Mouse (Mus musculus) olfactory bulb, adult 2 months (tissue): Measurements from ENCODE around the gene P3h4. TPM values are rescaled to one million over a fixed set of nuclear protein-coding genes. Genes with fewer than 3 reads are reported as not detected.
"Not testable (repeated sequence)": the region's sequence is repeated elsewhere in the genome, so short reads cannot be mapped to it uniquely, and the experiment has no call there.

Source experiments
- H3K27ac ChIP-seq: fragments of 200-500 bp; 2 replicates; pipeline ENCODE4 v1.5.1; 2012; ENCODE audit warnings: low read depth, low read length; ENCODE audit not compliant: insufficient read depth
- H3K4me1 ChIP-seq: fragments of 200-500 bp; 2 replicates; pipeline ENCODE4 v1.6.1; 2012; ENCODE audit warnings: low read length; ENCODE audit not compliant: control insufficient read depth, insufficient read depth
- H3K4me3 ChIP-seq: fragments of 200-500 bp; 2 replicates; pipeline ENCODE4 v1.5.1; 2012; ENCODE audit warnings: mild to moderate bottlenecking, low read depth, low read length, moderate library complexity; ENCODE audit not compliant: insufficient read depth
- CTCF ChIP-seq: fragments of 200-500 bp; IDR thresholded peaks from 2 replicates; pipeline ENCODE4 v1.5.1; 2012; ENCODE audit warnings: low read depth, mild to moderate bottlenecking, low read length, moderate library complexity; ENCODE audit not compliant: insufficient read depth
- POLR2A ChIP-seq: fragments of 200-500 bp; IDR thresholded peaks from 2 replicates; pipeline ENCODE4 v1.6.1; 2012; ENCODE audit warnings: mild to moderate bottlenecking, low read depth, low read length, moderate library complexity; ENCODE audit not compliant: insufficient read depth
- WGBS: fragments of 180-500 bp; shearing (Covaris S2); methylation state at CpG from one replicate; pipeline ENCODE4 v1.1.7; 2018; 5-methylcytosine and 5-hydroxymethylcytosine counted together
- polyA plus RNA-seq: library from polyadenylated mRNA; stranded (reverse); fragments of >200 nt; gene quantifications from 2 replicates; pipeline ENCODE4 v1.2.4, GENCODE M21; 2012; ENCODE audit warnings: low replicate concordance; ENCODE audit not compliant: missing spikeins, insufficient read depth, insufficient read length

P3h4 gene
- polyA plus RNA-seq, 1 experiment = not detected

GRCm38 (mm10) chr11:100377989-100378388 lies 36.6 kb downstream of the P3h4 start:
- TF ChIP-seq POLR2A = no peak
- no peak for TF ChIP-seq CTCF
- 93% methylated on average over 14 of the region's 14 CpGs for WGBS
- H3K4me3 ChIP-seq = no peak overlapping the region

GRCm38 (mm10) chr11:100376746-100377389 lies 37.8 kb downstream of the P3h4 start:
- TF ChIP-seq POLR2A (no peak), CTCF (no peak)
- 85% methylated on average over 21 of the region's 21 CpGs for WGBS
- H3K4me1 ChIP-seq = peaks cover 14% of the 10 kb centered on the region

More at GRCm38 (mm10) chr11:100377989-100378388, 36.6 kb downstream of the P3h4 start:
- no peak overlapping the region for H3K27ac ChIP-seq
- peaks cover 11% of the 10 kb centered on the region for H3K4me1 ChIP-seq

GRCm38 (mm10) chr11:100376005-100376404 lies 38.6 kb downstream of the P3h4 start:
- peaks cover 10% of the 10 kb centered on the region for H3K4me1 ChIP-seq
- no peak for TF ChIP-seq CTCF
- no peak for TF ChIP-seq POLR2A
- 80% methylated on average over 4 of the region's 4 CpGs for WGBS
- no peak overlapping the region for H3K4me3 ChIP-seq
- no peak overlapping the region for H3K27ac ChIP-seq

More at GRCm38 (mm10) chr11:100376746-100377389, 37.8 kb downstream of the P3h4 start:
- H3K4me3 ChIP-seq = no peak overlapping the region
- no peak overlapping the region for H3K27ac ChIP-seq

- Histone ChIP-seq H3K4me3 (no peak overlapping the region), H3K4me1 (peaks cover 10% of the 10 kb centered on the region), H3K27ac (no peak overlapping the region)
- WGBS = 88% methylated on average over 9 of the region's 9 CpGs
- TF ChIP-seq POLR2A = no peak
- no peak for TF ChIP-seq CTCF
Observed at GRCm38 (mm10) chr11:100375127-100375526, 39.5 kb downstream of the P3h4 start.

GRCm38 (mm10) chr11:100371981-100372558 lies 42.6 kb downstream of the P3h4 start:
- Histone ChIP-seq H3K4me3 (no peak overlapping the region), H3K27ac (no peak overlapping the region), H3K4me1 (peaks cover 10% of the 10 kb centered on the region)
- 61% methylated on average over 8 of the region's 8 CpGs for WGBS
- TF ChIP-seq POLR2A = no peak
- no peak for TF ChIP-seq CTCF

DNA sequence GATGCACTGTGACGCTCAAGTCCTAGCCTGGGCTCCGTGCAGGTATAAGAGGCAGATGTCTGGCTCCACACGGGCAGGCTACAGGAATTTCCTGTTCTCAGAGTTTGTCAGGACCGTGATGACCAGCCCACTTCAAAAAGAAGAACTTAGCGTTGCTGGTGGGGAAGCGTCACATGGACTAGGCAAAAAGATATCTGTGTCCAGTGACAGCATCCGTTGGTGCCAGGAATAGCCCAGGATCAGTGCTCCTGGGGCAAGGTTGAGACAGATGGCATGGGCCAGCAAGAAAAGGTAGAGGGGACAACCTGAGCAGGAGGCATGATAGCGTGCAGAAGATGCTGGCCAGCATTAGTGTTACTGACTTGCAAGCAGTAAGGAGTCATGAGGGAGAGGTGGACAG lies 44.8 kb downstream of the P3h4 start:
- Histone ChIP-seq H3K4me1 (peaks cover 14% of the 10 kb centered on the region), H3K4me3 (no peak overlapping the region), H3K27ac (no peak overlapping the region)
- 78% methylated on average over 8 of the region's 8 CpGs for WGBS
- TF ChIP-seq CTCF (no peak), POLR2A (no peak)

GRCm38 (mm10) chr11:100369145-100369544 lies 45.5 kb downstream of the P3h4 start:
- TF ChIP-seq POLR2A (no peak), CTCF (no peak)
- Histone ChIP-seq H3K27ac (no peak overlapping the region), H3K4me1 (peaks cover 14% of the 10 kb centered on the region), H3K4me3 (no peak overlapping the region)
- 75% methylated on average over 7 of the region's 7 CpGs for WGBS

GRCm38 (mm10) chr11:100362979-100363562 lies 51.6 kb downstream of the P3h4 start:
- Histone ChIP-seq H3K27ac (no peak overlapping the region), H3K4me3 (no peak overlapping the region), H3K4me1 (peaks cover 12% of the 10 kb centered on the region)
- WGBS = 18% methylated on average over 12 of the region's 12 CpGs
- TF ChIP-seq CTCF (no peak), POLR2A (no peak)

GRCm38 (mm10) chr11:100362209-100362978 lies 52.2 kb downstream of the P3h4 start:
- TF ChIP-seq POLR2A (no peak), CTCF (peak; percentile 38; the same call in 1 of the 2 replicates)
- peaks cover 12% of the 10 kb centered on the region for H3K4me1 ChIP-seq
- no peak overlapping the region for H3K4me3 ChIP-seq
- WGBS = 15% methylated on average over 8 of the region's 8 CpGs
- no peak overlapping the region for H3K27ac ChIP-seq

GRCm38 (mm10) chr11:100361059-100361458 lies 53.6 kb downstream of the P3h4 start:
- H3K27ac ChIP-seq, H3K4me3 ChIP-seq: not testable (repeated sequence)
- WGBS = no CpG with 5 or more reads among the region's 13 CpGs
- peaks cover 15% of the 10 kb centered on the region for H3K4me1 ChIP-seq
